Mouse (Mus musculus): ENCODE measurements at regions not wholly inside any gene's neighbourhood (a gene's known extent, or its start where the extent isn't known, plus 50 kb on each side); places are given as distances from the start of the nearest gene placed in this dataset.

DNA sequence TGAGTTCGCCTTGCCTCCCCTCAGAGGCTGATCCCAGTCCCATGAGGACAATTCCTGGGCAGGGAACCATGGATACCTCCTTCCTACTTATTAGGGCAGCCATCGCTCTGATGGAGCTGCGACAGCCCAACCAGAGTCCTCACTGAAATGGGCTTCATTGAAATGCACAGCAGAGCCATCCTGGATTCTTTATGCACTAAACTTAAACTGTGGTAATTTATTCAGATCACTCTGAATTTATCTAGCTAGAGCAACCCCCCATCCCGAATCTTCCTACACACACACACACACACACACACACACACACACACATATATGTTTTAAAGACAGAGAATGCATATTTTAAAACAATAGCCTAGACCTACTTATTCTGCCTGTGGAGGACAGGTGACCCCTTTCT is 258.9 kb upstream of the Zfp507 start:
- ATAC-seq (replicated peaks in 1 of 2; ENCODE audit: insufficient read depth in 1 of 2, low FRiP score in 2 of 2, low TSS enrichment in 1 of 2, low read depth in 1 of 2, poor library complexity in 2 of 2, severe bottlenecking in 2 of 2), result no peak

DNA sequence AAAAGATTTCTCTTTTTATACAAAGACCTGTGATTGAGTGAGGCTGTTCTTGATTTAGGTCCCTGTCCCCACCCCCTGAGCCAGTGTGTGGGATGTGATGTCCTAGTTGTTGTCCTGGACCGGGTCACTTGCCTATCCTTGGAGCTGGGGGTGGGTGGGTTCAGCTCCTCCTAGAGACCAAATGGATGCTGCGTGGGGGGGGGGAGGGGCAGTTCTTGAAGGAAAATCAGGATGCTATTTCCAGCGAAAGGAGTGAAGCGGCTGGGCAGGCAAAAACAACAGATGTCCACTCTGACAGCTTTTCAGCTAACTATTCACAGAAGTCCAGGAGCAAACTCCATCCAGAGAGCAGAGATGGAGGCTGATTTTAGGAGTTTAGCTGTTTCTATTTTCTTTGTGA is 257.6 kb upstream of the Zfp507 start:
- ATAC-seq (replicated peaks in 1 of 2; ENCODE audit: insufficient read depth in 1 of 2, low FRiP score in 2 of 2, low TSS enrichment in 1 of 2, low read depth in 1 of 2, poor library complexity in 2 of 2, severe bottlenecking in 2 of 2), result no peak

DNA sequence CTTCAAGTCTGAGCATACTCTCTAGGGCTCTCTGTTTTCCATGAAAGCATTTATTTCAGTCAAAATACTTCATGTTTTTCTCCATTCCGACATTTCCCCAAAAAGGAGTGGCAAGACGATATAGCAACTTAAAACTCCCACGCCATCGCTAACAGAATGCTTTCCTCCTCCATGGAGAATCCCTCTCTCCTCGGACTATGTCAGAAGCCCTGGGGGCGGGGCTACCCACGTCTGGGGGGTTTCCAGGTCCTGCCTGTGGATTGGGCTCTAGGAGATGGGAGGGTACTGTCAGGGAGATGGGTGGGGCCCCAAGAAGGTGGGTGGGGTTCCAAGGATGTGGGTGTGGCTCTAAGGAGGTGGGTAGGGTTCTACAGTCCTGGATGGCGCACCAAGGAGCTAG is 243.2 kb upstream of the Zfp507 start:
- ATAC-seq (replicated peaks in 1 of 2; ENCODE audit: insufficient read depth in 1 of 2, low FRiP score in 2 of 2, low TSS enrichment in 1 of 2, low read depth in 1 of 2, poor library complexity in 2 of 2, severe bottlenecking in 2 of 2), result no peak

DNA sequence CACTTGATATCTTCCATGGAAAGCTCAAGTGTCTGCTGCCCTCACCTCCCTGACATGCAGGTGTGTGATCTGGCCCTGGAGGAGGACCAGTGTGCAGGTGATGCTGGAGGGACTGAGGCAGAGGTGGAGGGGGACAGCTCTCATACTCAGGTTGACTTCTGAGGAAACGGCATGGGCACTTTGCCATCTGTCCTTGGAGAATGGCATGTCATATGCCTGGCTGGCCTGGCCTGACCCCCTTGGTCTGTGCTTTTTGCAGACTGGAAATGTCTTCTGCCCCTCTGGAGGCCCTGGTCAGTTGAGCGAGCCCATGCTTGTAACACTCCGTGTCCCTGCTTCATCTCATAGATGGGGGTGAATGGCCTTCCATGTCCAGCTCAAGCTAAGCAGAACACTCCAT is 229.1 kb upstream of the Zfp507 start:
- no peak for ATAC-seq (replicated peaks in 1 of 2; ENCODE audit: insufficient read depth in 1 of 2, low FRiP score in 2 of 2, low TSS enrichment in 1 of 2, low read depth in 1 of 2, poor library complexity in 2 of 2, severe bottlenecking in 2 of 2)

DNA sequence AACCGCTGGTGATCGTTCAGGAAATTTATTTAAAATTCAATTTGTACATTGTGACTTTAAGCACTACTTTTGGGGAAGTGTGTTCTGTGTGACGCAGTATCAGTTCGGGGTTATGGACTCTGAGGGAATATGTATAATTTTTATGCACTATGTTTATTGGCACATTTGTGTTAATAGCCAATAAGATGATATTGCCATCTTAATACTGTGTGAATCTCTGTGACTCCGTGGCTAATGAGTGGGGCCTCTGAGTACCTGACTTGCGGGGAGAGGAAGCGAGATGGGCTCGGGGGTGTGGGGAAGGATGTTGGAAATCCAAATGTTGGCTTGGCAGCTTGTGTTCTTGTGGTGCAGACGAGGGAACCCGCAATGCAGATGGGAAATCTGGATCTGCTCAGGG is 220.2 kb upstream of the Zfp507 start:
- no peak for ATAC-seq (replicated peaks in 1 of 2; ENCODE audit: insufficient read depth in 1 of 2, low FRiP score in 2 of 2, low TSS enrichment in 1 of 2, low read depth in 1 of 2, poor library complexity in 2 of 2, severe bottlenecking in 2 of 2)

DNA sequence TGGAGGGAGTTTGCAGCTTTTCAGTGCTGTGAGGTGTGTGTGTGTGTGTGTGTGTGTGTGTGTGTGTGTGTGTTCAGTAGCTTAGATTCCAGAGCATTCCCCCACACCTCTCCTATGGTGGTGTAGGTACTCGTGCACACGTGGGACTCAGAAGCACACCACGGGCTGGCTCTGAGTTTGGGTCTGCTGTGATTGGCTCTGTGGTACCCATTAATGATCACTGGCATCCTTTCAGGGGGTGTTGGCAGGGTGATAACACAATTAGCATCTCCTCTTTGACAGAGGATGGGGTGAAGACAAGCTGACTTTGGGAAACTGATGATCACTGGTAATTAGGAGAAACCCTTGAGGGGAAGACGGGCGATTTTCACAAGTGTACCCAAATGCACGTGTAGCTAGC is 219.7 kb upstream of the Zfp507 start:
- ATAC-seq (replicated peaks in 1 of 2; ENCODE audit: insufficient read depth in 1 of 2, low FRiP score in 2 of 2, low TSS enrichment in 1 of 2, low read depth in 1 of 2, poor library complexity in 2 of 2, severe bottlenecking in 2 of 2), result no peak

DNA sequence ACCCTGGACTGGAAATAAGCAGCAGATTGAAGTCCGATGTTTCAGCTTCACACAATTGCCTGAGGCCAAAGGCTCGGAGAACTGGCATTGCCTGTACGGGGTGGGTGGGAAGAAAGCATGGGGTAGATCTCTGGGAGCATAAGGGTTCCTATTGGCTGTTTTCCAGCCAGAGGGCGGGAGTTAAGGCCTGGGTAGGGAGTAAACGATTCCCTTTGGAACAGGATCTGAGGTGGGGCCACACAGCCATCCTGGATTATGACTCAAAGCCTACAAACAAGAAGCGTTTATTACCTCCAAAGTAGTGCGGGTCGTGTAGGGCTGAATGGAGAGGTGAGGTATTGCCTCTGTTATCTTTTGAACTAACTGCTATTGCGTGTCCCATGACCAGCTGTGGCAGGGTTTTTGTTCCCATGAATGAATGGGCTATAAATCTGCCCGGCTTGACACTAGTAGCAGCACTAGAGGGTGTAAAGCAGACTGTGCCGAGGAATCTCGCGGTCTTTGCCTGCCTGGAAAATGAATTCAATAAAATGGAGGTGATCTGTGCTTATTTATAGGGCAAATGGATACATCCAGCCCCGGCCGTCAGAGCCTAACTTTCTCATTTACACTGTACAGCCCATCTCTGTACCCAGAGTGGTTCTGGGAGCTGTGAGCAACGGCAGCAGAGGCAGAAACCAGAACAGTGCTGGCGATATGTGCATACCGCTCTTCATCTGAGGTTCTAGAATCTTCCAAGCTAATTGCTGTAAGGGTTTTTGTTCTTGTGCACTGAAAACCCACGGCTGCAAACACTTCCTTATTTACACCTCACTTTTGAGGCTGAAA is 214.3 kb upstream of the Zfp507 start:
- ATAC-seq (replicated peaks in 1 of 2; ENCODE audit: insufficient read depth in 1 of 2, low FRiP score in 2 of 2, low TSS enrichment in 1 of 2, low read depth in 1 of 2, poor library complexity in 2 of 2, severe bottlenecking in 2 of 2), result no peak; a peak in 1 of 4 replicates

DNA sequence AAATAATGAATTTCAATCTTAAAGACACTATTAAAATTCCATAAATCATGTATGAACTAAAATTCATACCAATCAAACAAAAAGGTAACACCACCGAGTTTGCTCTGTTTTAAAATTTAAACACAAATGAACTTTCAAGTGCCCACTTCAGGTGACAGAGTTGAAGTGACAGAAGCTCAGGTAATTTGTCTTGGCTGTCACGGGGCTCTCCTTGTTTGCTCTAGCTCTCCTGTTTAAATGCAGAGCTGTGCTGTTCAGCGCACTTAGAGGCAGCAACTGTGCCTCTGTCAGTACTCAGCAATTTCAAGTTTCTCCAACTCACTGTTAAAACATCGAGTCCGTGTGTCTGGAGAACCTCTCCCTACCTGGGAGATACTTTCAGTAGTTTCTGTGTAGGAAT is 193.8 kb upstream of the Zfp507 start:
- ATAC-seq (replicated peaks in 1 of 2; ENCODE audit: insufficient read depth in 1 of 2, low FRiP score in 2 of 2, low TSS enrichment in 1 of 2, low read depth in 1 of 2, poor library complexity in 2 of 2, severe bottlenecking in 2 of 2), result no peak

DNA sequence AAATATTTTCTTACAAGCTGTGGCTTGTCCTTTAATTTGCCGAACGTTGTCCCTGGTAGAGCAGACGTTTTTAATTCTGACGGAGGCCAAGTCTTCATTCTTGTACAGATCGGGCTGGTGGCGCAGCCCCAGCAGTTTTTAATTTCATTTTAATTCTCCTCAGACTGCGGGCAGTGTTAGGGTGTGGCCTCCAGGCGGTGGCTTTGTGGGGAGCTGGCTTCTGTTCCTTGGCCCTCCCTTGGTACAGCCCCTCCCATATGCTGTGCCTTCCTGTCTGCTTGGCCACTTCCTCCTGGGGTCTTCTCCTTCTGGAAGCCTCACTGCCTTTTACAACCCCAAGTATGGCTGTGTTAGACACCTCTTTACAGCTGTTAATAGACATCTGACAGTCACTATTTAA is 189.7 kb upstream of the Zfp507 start:
- ATAC-seq (replicated peaks in 1 of 2; ENCODE audit: insufficient read depth in 1 of 2, low FRiP score in 2 of 2, low TSS enrichment in 1 of 2, low read depth in 1 of 2, poor library complexity in 2 of 2, severe bottlenecking in 2 of 2), result peak; percentile 58 to 68; a peak in 2 of 4 replicates

DNA sequence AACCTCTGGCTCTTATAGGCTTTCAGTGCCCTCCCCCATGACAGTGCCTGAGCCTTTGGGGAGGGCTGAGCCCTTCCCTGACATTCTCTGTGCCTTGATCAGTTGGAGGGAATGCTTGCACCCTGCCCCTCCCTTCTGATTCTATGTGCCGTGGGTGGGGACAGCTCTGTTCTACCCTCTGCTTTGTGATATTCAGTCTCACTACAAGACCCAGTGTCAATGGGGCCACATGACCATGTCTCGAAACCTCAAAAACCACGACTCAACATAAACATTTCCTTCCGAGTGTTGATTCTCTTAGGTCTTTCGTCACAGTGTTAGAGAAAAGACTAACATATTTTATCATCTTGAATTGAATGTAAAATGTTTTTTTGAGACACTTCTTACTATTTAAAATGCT is 188.3 kb upstream of the Zfp507 start:
- no peak; a peak in 1 of 4 replicates for ATAC-seq (replicated peaks in 1 of 2; ENCODE audit: insufficient read depth in 1 of 2, low FRiP score in 2 of 2, low TSS enrichment in 1 of 2, low read depth in 1 of 2, poor library complexity in 2 of 2, severe bottlenecking in 2 of 2)

DNA sequence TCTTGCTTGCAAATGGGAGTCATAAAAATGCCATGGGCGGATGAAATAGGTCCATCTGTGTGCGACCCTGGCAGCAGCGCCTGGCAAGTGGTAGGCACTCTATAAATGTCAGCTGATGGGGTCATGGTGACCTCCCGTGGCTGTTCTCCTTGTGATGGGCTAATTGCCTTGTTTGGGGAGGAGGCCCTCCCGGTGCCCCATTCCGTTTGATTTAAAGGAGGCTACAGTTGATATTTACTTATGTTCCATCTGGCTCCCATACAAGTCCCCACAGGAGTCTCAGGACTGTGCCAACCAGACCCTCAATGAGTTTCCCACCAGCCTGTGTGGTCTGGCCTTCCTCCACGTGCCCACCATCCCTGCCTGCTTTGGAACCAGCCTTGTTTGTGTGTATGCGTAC is 186.7 kb upstream of the Zfp507 start:
- no peak for ATAC-seq (replicated peaks in 1 of 2; ENCODE audit: insufficient read depth in 1 of 2, low FRiP score in 2 of 2, low TSS enrichment in 1 of 2, low read depth in 1 of 2, poor library complexity in 2 of 2, severe bottlenecking in 2 of 2)

DNA sequence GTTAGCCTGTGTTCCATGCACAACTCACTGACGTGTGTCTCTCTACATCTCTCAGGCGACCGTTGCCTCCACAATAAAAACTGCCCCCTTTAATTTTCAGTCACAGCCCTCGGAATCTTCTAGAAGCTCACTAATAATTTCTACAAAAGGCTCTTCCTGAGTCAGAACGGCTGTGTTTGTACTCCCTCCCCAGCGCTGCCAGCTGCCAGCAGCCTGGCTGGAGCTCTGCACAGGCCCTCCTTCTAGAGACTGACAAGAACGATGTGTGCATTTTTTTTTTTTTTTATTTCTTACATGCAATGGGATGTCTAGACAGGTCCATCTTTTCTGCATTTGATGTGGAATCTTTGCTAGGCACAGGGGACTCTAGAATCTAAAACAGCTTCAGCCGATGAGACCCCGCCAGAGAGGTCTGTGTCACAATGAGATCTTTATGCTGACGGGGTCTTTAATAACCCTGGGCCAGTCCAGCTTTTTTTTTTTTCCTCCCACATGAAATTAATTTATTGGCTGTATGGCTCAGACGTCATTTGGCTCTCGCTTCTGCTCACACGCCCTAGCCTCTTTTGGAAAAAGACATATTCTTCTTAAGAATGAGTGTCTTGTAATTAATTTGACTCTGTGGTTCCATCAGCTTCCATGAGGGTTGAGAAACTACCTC is 185.8 kb upstream of the Zfp507 start:
- ATAC-seq (replicated peaks in 1 of 2; ENCODE audit: insufficient read depth in 1 of 2, low FRiP score in 2 of 2, low TSS enrichment in 1 of 2, low read depth in 1 of 2, poor library complexity in 2 of 2, severe bottlenecking in 2 of 2), result no peak

DNA sequence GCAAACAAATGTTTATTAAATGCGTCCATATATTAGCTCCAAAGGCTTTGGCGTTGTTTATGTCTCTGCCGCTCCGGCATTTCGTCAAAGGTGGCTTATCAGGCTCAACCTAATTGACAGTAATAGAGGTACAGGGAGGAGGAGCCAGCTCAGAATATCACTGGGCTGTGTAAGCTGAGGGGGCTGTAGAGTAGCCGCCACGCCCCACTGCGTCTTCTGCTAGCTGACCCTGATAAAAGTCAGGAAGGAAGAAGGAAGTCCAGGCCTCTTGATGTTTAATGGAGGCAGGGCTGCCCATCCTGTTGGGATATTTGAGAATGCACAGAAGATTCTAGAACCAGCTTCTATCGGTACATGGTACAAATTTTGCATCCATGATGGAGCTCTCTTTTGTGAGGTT is 175.2 kb upstream of the Zfp507 start:
- no peak for ATAC-seq (replicated peaks in 1 of 2; ENCODE audit: insufficient read depth in 1 of 2, low FRiP score in 2 of 2, low TSS enrichment in 1 of 2, low read depth in 1 of 2, poor library complexity in 2 of 2, severe bottlenecking in 2 of 2)

DNA sequence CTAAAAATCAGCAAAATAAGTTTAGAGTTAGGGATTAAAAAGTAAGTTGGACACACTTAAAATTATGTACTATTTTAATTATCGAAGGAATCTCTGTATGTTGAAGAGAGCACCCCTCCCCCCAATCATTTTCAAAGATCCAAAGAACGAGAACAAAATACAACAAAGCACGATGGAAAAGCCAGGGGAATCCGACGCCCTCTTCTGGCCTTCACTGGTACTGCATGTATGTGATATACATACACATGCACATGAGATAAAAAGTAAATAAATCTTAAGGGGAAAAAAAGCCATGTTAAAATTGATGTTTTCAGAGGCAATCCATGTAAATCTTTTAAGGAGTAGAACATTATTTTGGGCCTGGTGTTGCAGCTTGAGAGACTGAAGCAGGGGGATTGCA is 155.9 kb upstream of the Zfp507 start:
- ATAC-seq (replicated peaks in 1 of 2; ENCODE audit: insufficient read depth in 1 of 2, low FRiP score in 2 of 2, low TSS enrichment in 1 of 2, low read depth in 1 of 2, poor library complexity in 2 of 2, severe bottlenecking in 2 of 2), result no peak

DNA sequence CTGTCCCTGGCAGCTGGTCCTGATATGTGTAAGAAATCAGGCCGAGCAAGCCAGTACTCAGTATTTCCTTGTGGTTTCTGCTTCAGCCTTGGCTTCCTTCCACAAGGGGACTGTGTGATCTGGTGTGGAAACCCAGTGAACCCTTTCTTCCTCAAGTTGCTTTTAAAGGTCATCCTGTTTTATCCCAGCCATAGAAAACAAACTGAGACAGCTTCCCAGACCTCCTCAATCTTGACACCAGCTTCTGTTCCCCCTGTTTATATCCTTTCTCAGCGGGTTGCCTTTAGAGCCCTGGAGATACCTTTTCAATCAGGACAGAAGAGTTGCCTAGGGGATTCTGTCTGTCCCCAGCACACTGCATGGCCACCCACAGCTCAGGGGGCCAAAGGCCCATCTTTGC is 155.2 kb upstream of the Zfp507 start:
- no peak for ATAC-seq (replicated peaks in 1 of 2; ENCODE audit: insufficient read depth in 1 of 2, low FRiP score in 2 of 2, low TSS enrichment in 1 of 2, low read depth in 1 of 2, poor library complexity in 2 of 2, severe bottlenecking in 2 of 2)

DNA sequence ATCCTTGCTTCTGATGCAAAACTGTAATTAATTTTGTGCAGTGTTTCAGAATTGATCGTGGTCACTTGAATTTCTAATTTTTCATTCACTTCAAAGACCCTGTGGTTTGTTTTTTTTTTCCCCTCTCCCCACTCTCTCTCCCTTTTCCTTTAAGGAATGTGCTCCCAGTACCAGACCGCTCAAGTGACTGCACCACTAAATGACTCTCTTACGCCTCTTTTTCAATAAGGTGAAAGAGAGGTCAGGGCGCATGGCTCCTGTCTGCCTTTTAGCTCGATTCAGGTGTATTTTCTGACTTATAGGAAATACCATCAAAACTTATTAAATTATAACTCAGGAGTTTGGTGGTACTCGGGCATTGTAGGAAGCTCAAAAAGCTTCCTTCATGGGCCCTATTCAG is 146.0 kb upstream of the Zfp507 start:
- no peak for ATAC-seq (replicated peaks in 1 of 2; ENCODE audit: insufficient read depth in 1 of 2, low FRiP score in 2 of 2, low TSS enrichment in 1 of 2, low read depth in 1 of 2, poor library complexity in 2 of 2, severe bottlenecking in 2 of 2)

DNA sequence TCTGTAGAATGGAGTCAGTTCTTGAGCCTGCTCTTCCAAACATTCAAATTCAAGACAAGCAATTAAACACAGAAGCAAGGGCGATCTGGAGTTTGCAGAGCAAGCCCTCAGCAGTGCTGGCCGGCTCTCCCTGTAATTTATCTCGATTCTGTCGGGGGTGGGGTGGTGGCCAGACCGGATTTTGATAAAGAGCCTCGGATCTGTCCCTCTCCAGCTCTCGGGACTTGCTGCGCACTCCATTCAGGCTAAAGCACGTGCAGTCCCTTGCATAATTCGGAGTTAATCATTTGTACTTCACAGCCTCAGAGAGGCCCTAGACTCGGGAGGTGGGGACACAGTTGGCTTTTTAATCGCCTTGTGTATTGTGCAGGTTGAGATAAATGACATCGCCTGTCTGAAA is 145.6 kb upstream of the Zfp507 start:
- no peak for ATAC-seq (replicated peaks in 1 of 2; ENCODE audit: insufficient read depth in 1 of 2, low FRiP score in 2 of 2, low TSS enrichment in 1 of 2, low read depth in 1 of 2, poor library complexity in 2 of 2, severe bottlenecking in 2 of 2)

DNA sequence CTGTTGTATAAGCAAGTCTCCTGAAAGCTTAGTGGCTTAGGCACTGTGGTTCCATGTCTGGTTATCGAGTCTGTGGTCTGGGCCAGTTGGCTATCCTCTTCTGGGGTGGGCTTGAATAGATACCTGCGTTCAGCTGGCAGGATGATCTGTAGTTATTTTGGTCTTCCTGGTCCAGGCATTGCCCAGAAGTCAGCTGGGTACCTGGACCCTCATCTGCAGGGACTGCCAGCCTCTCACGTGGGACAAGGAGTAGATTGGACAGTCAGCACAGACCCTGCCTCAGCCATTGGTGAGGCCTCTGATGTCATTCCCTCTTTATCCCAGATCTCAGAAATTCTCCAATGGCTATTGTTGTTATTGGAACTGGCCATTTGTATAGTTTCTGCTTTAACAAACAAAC is 138.3 kb upstream of the Zfp507 start:
- ATAC-seq (replicated peaks in 1 of 2; ENCODE audit: insufficient read depth in 1 of 2, low FRiP score in 2 of 2, low TSS enrichment in 1 of 2, low read depth in 1 of 2, poor library complexity in 2 of 2, severe bottlenecking in 2 of 2), result no peak

Data from hematopoietic stem cell, adult 5-6 weeks (primary cell).